Mouse (Mus musculus): ENCODE data around the gene Rhof. TPM values are rescaled to one million over a fixed set of nuclear protein-coding genes. Genes with fewer than 3 reads are reported as not detected.

The Rhof gene
- total and polyA plus RNA-seq, 2 experiments from 2014 or later, result 36.6 to 44.4 TPM

- no peak for TF ChIP-seq CTCF (IDR thresholded peaks at IDR 0.05; ENCODE audit: low read depth)
- no peak overlapping the region for H3K4me3 ChIP-seq (ENCODE audit: low read length)
- no peak overlapping the region for H3K4me2 ChIP-seq (ENCODE audit: low read depth, low read length)
- 90% methylated on average over 4 of the region's 4 CpGs for WGBS
- H3K27ac ChIP-seq, result no peak overlapping the region
- DNase-seq (ENCODE audit: low spot score), result no peak
- no peak overlapping the region for H3K9ac ChIP-seq (replicated peaks; ENCODE audit: low read length)
- H3K4me1 ChIP-seq (ENCODE audit: insufficient read depth, low read length), result no peaks in the 10 kb centered on the region
- H3K36me3 ChIP-seq (ENCODE audit: insufficient read depth, low read length), result peaks cover 60% of the 10 kb centered on the region
- H3K9me3 ChIP-seq (ENCODE audit: low read length), result no peaks in the 10 kb centered on the region
- no peak for ATAC-seq
- no peaks in the 10 kb centered on the region for H3K27me3 ChIP-seq (ENCODE audit: insufficient read depth, low read length)
Measured at GRCm38 (mm10) chr5:123157972-123158371, 25.5 kb upstream of the Rhof start.

GRCm38 (mm10) chr5:123156763-123157162 is 24.3 kb upstream of the Rhof start:
- H3K4me3 ChIP-seq (ENCODE audit: low read length), result no peak overlapping the region
- DNase-seq (ENCODE audit: low spot score) (no peak), ATAC-seq (no peak)
- WGBS, result 75% methylated on average over 12 of the region's 12 CpGs
- no peak overlapping the region for H3K27ac ChIP-seq
- no peak overlapping the region for H3K9ac ChIP-seq (replicated peaks; ENCODE audit: low read length)
- H3K9me3 ChIP-seq (ENCODE audit: low read length), result no peaks in the 10 kb centered on the region
- no peaks in the 10 kb centered on the region for H3K27me3 ChIP-seq (ENCODE audit: insufficient read depth, low read length)
- H3K4me1 ChIP-seq (ENCODE audit: insufficient read depth, low read length), result no peaks in the 10 kb centered on the region
- TF ChIP-seq CTCF (IDR thresholded peaks at IDR 0.05; ENCODE audit: low read depth), result peak; percentile 67
- H3K36me3 ChIP-seq (ENCODE audit: insufficient read depth, low read length), result peaks cover 65% of the 10 kb centered on the region
- H3K4me2 ChIP-seq (ENCODE audit: low read depth, low read length), result no peak overlapping the region

GRCm38 (mm10) chr5:123155425-123155824 is 22.9 kb upstream of the Rhof start:
- 54% methylated on average over 7 of the region's 7 CpGs for WGBS
- H3K4me3 ChIP-seq (ENCODE audit: low read length), result no peak overlapping the region

GRCm38 (mm10) chr5:123152901-123153300 is 20.4 kb upstream of the Rhof start:
- DNase-seq (ENCODE audit: low spot score) (no peak), ATAC-seq (no peak)
- Histone ChIP-seq H3K4me2 (ENCODE audit: low read depth, low read length) (no peak overlapping the region), H3K27me3 (ENCODE audit: insufficient read depth, low read length) (no peaks in the 10 kb centered on the region), H3K36me3 (ENCODE audit: insufficient read depth, low read length) (peaks cover 42% of the 10 kb centered on the region), H3K4me1 (ENCODE audit: insufficient read depth, low read length) (peaks cover 20% of the 10 kb centered on the region), H3K9ac (replicated peaks; ENCODE audit: low read length) (no peak overlapping the region), H3K27ac (no peak overlapping the region), H3K4me3 (ENCODE audit: low read length) (no peak overlapping the region), H3K9me3 (ENCODE audit: low read length) (no peaks in the 10 kb centered on the region)
- 80% methylated on average over 1 of the region's 1 CpGs for WGBS
- no peak for TF ChIP-seq CTCF (IDR thresholded peaks at IDR 0.05; ENCODE audit: low read depth)

More at GRCm38 (mm10) chr5:123155425-123155824, 22.9 kb upstream of the Rhof start:
- TF ChIP-seq CTCF (IDR thresholded peaks at IDR 0.05; ENCODE audit: low read depth), result peak; percentile 84
- DNase-seq (ENCODE audit: low spot score), result peak; percentile 82
- no peaks in the 10 kb centered on the region for H3K9me3 ChIP-seq (ENCODE audit: low read length)
- H3K27me3 ChIP-seq (ENCODE audit: insufficient read depth, low read length), result no peaks in the 10 kb centered on the region
- ATAC-seq, result 0 out of 2 replicates have a peak, but pooled peaks have one; percentile 31
- H3K27ac ChIP-seq, result no peak overlapping the region
- peaks cover 53% of the 10 kb centered on the region for H3K36me3 ChIP-seq (ENCODE audit: insufficient read depth, low read length)
- H3K4me1 ChIP-seq (ENCODE audit: insufficient read depth, low read length), result peaks cover 12% of the 10 kb centered on the region
- no peak overlapping the region for H3K9ac ChIP-seq (replicated peaks; ENCODE audit: low read length)
- no peak overlapping the region for H3K4me2 ChIP-seq (ENCODE audit: low read depth, low read length)

- H3K27ac ChIP-seq, result no peak overlapping the region
- 89% methylated on average over 19 of the region's 19 CpGs for WGBS
- no peak for TF ChIP-seq CTCF (IDR thresholded peaks at IDR 0.05; ENCODE audit: low read depth)
- H3K4me1 ChIP-seq (ENCODE audit: insufficient read depth, low read length), result peaks cover 20% of the 10 kb centered on the region
- peaks cover 46% of the 10 kb centered on the region for H3K36me3 ChIP-seq (ENCODE audit: insufficient read depth, low read length)
- H3K27me3 ChIP-seq (ENCODE audit: insufficient read depth, low read length), result no peaks in the 10 kb centered on the region
- no peaks in the 10 kb centered on the region for H3K9me3 ChIP-seq (ENCODE audit: low read length)
- DNase-seq (ENCODE audit: low spot score), result no peak
- no peak for ATAC-seq
- H3K9ac ChIP-seq (replicated peaks; ENCODE audit: low read length), result no peak overlapping the region
- H3K4me3 ChIP-seq (ENCODE audit: low read length), result no peak overlapping the region
- no peak overlapping the region; the same call in 1 of the 2 replicates for H3K4me2 ChIP-seq (ENCODE audit: low read depth, low read length)
Measured at GRCm38 (mm10) chr5:123151707-123152362, 19.3 kb upstream of the Rhof start.

GRCm38 (mm10) chr5:123151077-123151476 is 18.6 kb upstream of the Rhof start:
- TF ChIP-seq CTCF (IDR thresholded peaks at IDR 0.05; ENCODE audit: low read depth), result no peak
- DNase-seq (ENCODE audit: low spot score), result peak; percentile 74
- H3K4me2 ChIP-seq (ENCODE audit: low read depth, low read length), result peak overlapping the region; percentile 53
- peak overlapping the region; percentile 24 for H3K4me3 ChIP-seq (ENCODE audit: low read length)
- H3K27ac ChIP-seq, result no peak overlapping the region
- peaks cover 50% of the 10 kb centered on the region for H3K36me3 ChIP-seq (ENCODE audit: insufficient read depth, low read length)
- H3K9ac ChIP-seq (replicated peaks; ENCODE audit: low read length), result no peak overlapping the region
- WGBS, result 20% methylated on average over 7 of the region's 7 CpGs
- H3K27me3 ChIP-seq (ENCODE audit: insufficient read depth, low read length), result no peaks in the 10 kb centered on the region
- peaks cover 20% of the 10 kb centered on the region for H3K4me1 ChIP-seq (ENCODE audit: insufficient read depth, low read length)
- ATAC-seq, result peak; percentile 61
- H3K9me3 ChIP-seq (ENCODE audit: low read length), result no peaks in the 10 kb centered on the region

GRCm38 (mm10) chr5:123150641-123151040 is 18.1 kb upstream of the Rhof start:
- Histone ChIP-seq H3K27ac (no peak overlapping the region), H3K4me3 (ENCODE audit: low read length) (peak overlapping the region; percentile 24), H3K36me3 (ENCODE audit: insufficient read depth, low read length) (peaks cover 50% of the 10 kb centered on the region), H3K4me2 (ENCODE audit: low read depth, low read length) (peak overlapping the region; percentile 53), H3K27me3 (ENCODE audit: insufficient read depth, low read length) (no peaks in the 10 kb centered on the region), H3K9ac (replicated peaks; ENCODE audit: low read length) (no peak overlapping the region), H3K9me3 (ENCODE audit: low read length) (no peaks in the 10 kb centered on the region), H3K4me1 (ENCODE audit: insufficient read depth, low read length) (peaks cover 23% of the 10 kb centered on the region)
- 38% methylated on average over 7 of the region's 7 CpGs for WGBS
- TF ChIP-seq CTCF (IDR thresholded peaks at IDR 0.05; ENCODE audit: low read depth), result no peak
- ATAC-seq, result no peak; the same call in 1 of the 2 replicates
- DNase-seq (ENCODE audit: low spot score), result no peak
